Mouse (Mus musculus): ENCODE results near the gene Gm13420. TPM values are rescaled to one million over a fixed set of nuclear protein-coding genes. Genes with fewer than 3 reads are reported as not detected.
A peak's percentile ranks its signal among the peaks of the same experiment; 100 is the strongest.
"Not testable (repeated sequence)": the region's sequence is repeated elsewhere in the genome, so short reads cannot be mapped to it uniquely, and the experiment has no call there.

The Gm13420 gene
- total and polyA plus RNA-seq, 3 experiments, result not detected

GRCm38 (mm10) chr2:29784290-29784689, 32.8 kb upstream of the Gm13420 start:
- Histone ChIP-seq H3K4me3 (replicated peaks in 1 of 3; ENCODE audit: low read depth in 2 of 3, low read length in 2 of 3, poor library complexity in 1 of 3) (no peak overlapping the region), H3K27me3 (replicated peaks) (no peaks in the 10 kb centered on the region), H3K9ac (ENCODE audit: insufficient read depth, low read depth) (no peak overlapping the region), H3K9me3 (replicated peaks; ENCODE audit: low read length) (peaks cover 16% of the 10 kb centered on the region), H3K4me1 (ENCODE audit: control insufficient read depth in 1 of 2, insufficient read depth in 2 of 2) (peaks cover 4 to 16% of the 10 kb centered on the region in 2 experiments; a peak in 3 of 4 replicates), H3K79me2 (replicated peaks; ENCODE audit: control insufficient read depth, extremely low read depth, insufficient read depth, poor library complexity, severe bottlenecking) (peaks cover 16% of the 10 kb centered on the region), H3K27ac (ENCODE audit: insufficient read depth, low read depth) (no peak overlapping the region), H3K4me2 (ENCODE audit: insufficient read depth, low read depth, poor library complexity, severe bottlenecking) (no peak overlapping the region), H3K36me3 (replicated peaks in 1 of 2; ENCODE audit: control insufficient read depth in 1 of 2, insufficient read depth in 1 of 2, low read length in 1 of 2) (peaks cover 53 to 69% of the 10 kb centered on the region in 2 experiments)
- dilution Hi-C loops (cut with MboI; ENCODE audit: extremely low pct_ligation_motif_present, extremely low pct_unique_long_range_greater_than_20kb, low sequenced_read_pairs) (no loop called here), in situ Hi-C loops (cut with MboI; ENCODE audit: low pct_ligation_motif_present, low pct_unique_long_range_greater_than_20kb, low sequenced_read_pairs) (no loop called here)
- no peak for DNase-seq (ENCODE audit: extremely low read depth)
- no peak for TF ChIP-seq NRF1 (IDR thresholded peaks at IDR 0.05; ENCODE audit: low read depth, low read length)
- TF ChIP-seq UBTF (IDR thresholded peaks at IDR 0.05; ENCODE audit: low read depth, low read length), result no peak

GRCm38 (mm10) chr2:29781256-29781655, 29.8 kb upstream of the Gm13420 start:
- dilution Hi-C loops (cut with MboI; ENCODE audit: extremely low pct_ligation_motif_present, extremely low pct_unique_long_range_greater_than_20kb, low sequenced_read_pairs); H3K27me3 ChIP-seq (replicated peaks); H3K4me3 ChIP-seq (replicated peaks in 1 of 3; ENCODE audit: low read depth in 2 of 3, low read length in 2 of 3, poor library complexity in 1 of 3); in situ Hi-C loops (cut with MboI; ENCODE audit: low pct_ligation_motif_present, low pct_unique_long_range_greater_than_20kb, low sequenced_read_pairs); H3K4me1 ChIP-seq (ENCODE audit: control insufficient read depth in 1 of 2, insufficient read depth in 2 of 2); DNase-seq (ENCODE audit: extremely low read depth); H3K79me2 ChIP-seq (replicated peaks; ENCODE audit: control insufficient read depth, extremely low read depth, insufficient read depth, poor library complexity, severe bottlenecking); H3K27ac ChIP-seq (ENCODE audit: insufficient read depth, low read depth); H3K9ac ChIP-seq (ENCODE audit: insufficient read depth, low read depth); H3K4me2 ChIP-seq (ENCODE audit: insufficient read depth, low read depth, poor library complexity, severe bottlenecking): not testable (repeated sequence)
- Histone ChIP-seq H3K36me3 (replicated peaks in 1 of 2; ENCODE audit: control insufficient read depth in 1 of 2, insufficient read depth in 1 of 2, low read length in 1 of 2) (peaks cover 79 to 95% of the 10 kb centered on the region in 2 experiments), H3K9me3 (replicated peaks; ENCODE audit: low read length) (peaks cover 16% of the 10 kb centered on the region)
- 0 out of 2 replicates have a peak, but pooled peaks have one; percentile 31 for TF ChIP-seq ZNF384 (IDR thresholded peaks at IDR 0.05; ENCODE audit: low read depth, low read length)

- H3K36me3 ChIP-seq (replicated peaks in 1 of 2; ENCODE audit: control insufficient read depth in 1 of 2, insufficient read depth in 1 of 2, low read length in 1 of 2), result peaks cover 20 to 63% of the 10 kb centered on the region in 2 experiments
- dilution Hi-C loops (cut with MboI; ENCODE audit: extremely low pct_ligation_motif_present, extremely low pct_unique_long_range_greater_than_20kb, low sequenced_read_pairs), result no loop called here
- TF ChIP-seq MEF2A (IDR thresholded peaks at IDR 0.05; ENCODE audit: borderline replicate concordance, low read depth, low read length) (no peak), IRF4 (IDR thresholded peaks at IDR 0.05; ENCODE audit: low read depth, low read length) (no peak), CTCF (conservative IDR thresholded peaks at IDR 0.05 in 1 of 2, IDR thresholded peaks at IDR 0.05 in 1 of 2; ENCODE audit: low read depth in 2 of 2, low read length in 2 of 2) (no peak), UBTF (IDR thresholded peaks at IDR 0.05; ENCODE audit: low read depth, low read length) (no peak), EP300 (IDR thresholded peaks at IDR 0.05; ENCODE audit: low read length) (no peak), JUND (conservative IDR thresholded peaks at IDR 0.05; ENCODE audit: low read depth, low read length) (no peak), ZC3H11A (IDR thresholded peaks at IDR 0.05; ENCODE audit: low read depth, low read length) (no peak), ZNF384 (IDR thresholded peaks at IDR 0.05; ENCODE audit: low read depth, low read length) (no peak), POLR2AphosphoS2 (IDR thresholded peaks at IDR 0.05; ENCODE audit: low read depth, low read length) (no peak), ZMIZ1 (IDR thresholded peaks at IDR 0.05; ENCODE audit: low read depth, low read length) (no peak)
These were observed 21.8 kb upstream of the Gm13420 start for GRCm38 (mm10) chr2:29773323-29773722.

More at GRCm38 (mm10) chr2:29773323-29773722, 21.8 kb upstream of the Gm13420 start:
- in situ Hi-C loops (cut with MboI; ENCODE audit: low pct_ligation_motif_present, low pct_unique_long_range_greater_than_20kb, low sequenced_read_pairs), result no loop called here
- Histone ChIP-seq H3K9me3 (replicated peaks; ENCODE audit: low read length) (no peaks in the 10 kb centered on the region), H3K9ac (ENCODE audit: insufficient read depth, low read depth) (no peak overlapping the region), H3K79me2 (replicated peaks; ENCODE audit: control insufficient read depth, extremely low read depth, insufficient read depth, poor library complexity, severe bottlenecking) (no peaks in the 10 kb centered on the region), H3K4me2 (ENCODE audit: insufficient read depth, low read depth, poor library complexity, severe bottlenecking) (no peak overlapping the region), H3K27ac (ENCODE audit: insufficient read depth, low read depth) (no peak overlapping the region), H3K27me3 (replicated peaks) (no peaks in the 10 kb centered on the region), H3K4me3 (replicated peaks in 1 of 3; ENCODE audit: low read depth in 2 of 3, low read length in 2 of 3, poor library complexity in 1 of 3) (no peak overlapping the region), H3K4me1 (ENCODE audit: control insufficient read depth in 1 of 2, insufficient read depth in 2 of 2) (no peaks in the 10 kb centered on the region)
- no peak for DNase-seq (ENCODE audit: extremely low read depth)
